Mouse (Mus musculus) testis, adult 2 months (tissue): ENCODE results near the gene Mrpl28.

Source experiments
- CTCF ChIP-seq: fragments of 200-500 bp; IDR thresholded peaks from 2 replicates; pipeline ENCODE4 v1.5.1; 2012; ENCODE audit warnings: low read depth, mild to moderate bottlenecking, inconsistent platforms, low read length, moderate library complexity; ENCODE audit not compliant: control insufficient read depth, insufficient read depth, insufficient replicate concordance
- POLR2A ChIP-seq: fragments of 200-500 bp; IDR thresholded peaks from 2 replicates; pipeline ENCODE4 v1.6.1; 2012; ENCODE audit warnings: low read depth, mild to moderate bottlenecking, inconsistent platforms, low read length, moderate library complexity; ENCODE audit not compliant: control insufficient read depth

DNA sequence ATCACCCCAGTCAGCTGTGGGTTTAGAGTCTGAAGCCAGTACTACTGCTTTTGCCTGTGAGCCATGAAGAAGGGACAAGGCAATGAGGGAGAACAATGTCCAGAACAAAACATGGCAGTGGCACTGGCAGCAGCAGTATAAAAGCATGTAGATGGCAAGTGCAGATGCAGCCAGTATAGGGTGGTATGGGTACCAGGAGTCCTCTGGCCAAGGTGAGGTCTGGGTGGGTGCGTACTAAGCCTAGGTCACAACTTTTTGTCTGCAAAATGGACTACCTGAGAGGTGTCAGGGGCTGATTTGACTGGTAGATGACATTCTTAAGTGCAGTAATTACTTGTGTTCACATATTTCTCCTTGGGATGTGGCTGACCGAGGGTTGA, 14.4 kb downstream of the Mrpl28 start:
- TF ChIP-seq CTCF: no peak
- TF ChIP-seq POLR2A: no peak
